Mouse (Mus musculus): Measurements from ENCODE around the gene B3gat3. TPM values are rescaled to one million over a fixed set of nuclear protein-coding genes. Genes with fewer than 3 reads are reported as not detected.

B3gat3 gene
- polyA plus RNA-seq, 1 experiment from 2014 or later = 37.8 TPM

DNA sequence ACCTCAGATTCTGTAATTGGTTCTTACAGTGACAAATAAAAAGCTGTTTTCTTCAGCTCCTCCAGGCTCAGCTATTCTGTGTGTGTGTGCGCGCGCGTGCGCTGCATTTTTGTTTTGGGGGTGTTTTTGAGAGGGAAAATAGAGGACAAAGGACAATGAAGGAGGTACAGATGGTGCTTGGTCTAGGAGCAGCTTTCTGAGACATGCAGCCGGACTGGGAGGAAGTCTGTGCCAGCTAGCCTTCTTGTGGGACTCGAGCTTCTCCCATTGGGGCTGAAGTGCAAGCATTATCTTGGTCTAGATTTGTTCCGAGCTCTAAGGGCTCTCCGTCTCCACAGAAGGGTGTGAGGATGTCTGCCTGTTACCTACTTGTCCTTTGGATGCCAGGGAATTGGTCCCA lies 32.1 kb downstream of the B3gat3 start:
- ATAC-seq (ENCODE audit: insufficient read depth) (no peak), DNase-seq (no peak)
- no peaks in the 10 kb centered on the region for H3K4me1 ChIP-seq (ENCODE audit: insufficient read depth)
- no peak overlapping the region for H3K27ac ChIP-seq (ENCODE audit: low read depth)
- H3K4me2 ChIP-seq = no peak overlapping the region
- WGBS = 89% methylated on average over 9 of the region's 9 CpGs
- H3K27me3 ChIP-seq (ENCODE audit: insufficient read depth, low read length) = no peaks in the 10 kb centered on the region
- no peak for TF ChIP-seq CTCF (IDR thresholded peaks at IDR 0.05; ENCODE audit: low read depth)
- H3K4me3 ChIP-seq (ENCODE audit: low read depth, low read length) = no peak overlapping the region
- H3K36me3 ChIP-seq (ENCODE audit: insufficient read depth) = peaks cover 75% of the 10 kb centered on the region
- no peaks in the 10 kb centered on the region for H3K9me3 ChIP-seq (ENCODE audit: low read depth, low read length)
- no peak overlapping the region for H3K9ac ChIP-seq

DNA sequence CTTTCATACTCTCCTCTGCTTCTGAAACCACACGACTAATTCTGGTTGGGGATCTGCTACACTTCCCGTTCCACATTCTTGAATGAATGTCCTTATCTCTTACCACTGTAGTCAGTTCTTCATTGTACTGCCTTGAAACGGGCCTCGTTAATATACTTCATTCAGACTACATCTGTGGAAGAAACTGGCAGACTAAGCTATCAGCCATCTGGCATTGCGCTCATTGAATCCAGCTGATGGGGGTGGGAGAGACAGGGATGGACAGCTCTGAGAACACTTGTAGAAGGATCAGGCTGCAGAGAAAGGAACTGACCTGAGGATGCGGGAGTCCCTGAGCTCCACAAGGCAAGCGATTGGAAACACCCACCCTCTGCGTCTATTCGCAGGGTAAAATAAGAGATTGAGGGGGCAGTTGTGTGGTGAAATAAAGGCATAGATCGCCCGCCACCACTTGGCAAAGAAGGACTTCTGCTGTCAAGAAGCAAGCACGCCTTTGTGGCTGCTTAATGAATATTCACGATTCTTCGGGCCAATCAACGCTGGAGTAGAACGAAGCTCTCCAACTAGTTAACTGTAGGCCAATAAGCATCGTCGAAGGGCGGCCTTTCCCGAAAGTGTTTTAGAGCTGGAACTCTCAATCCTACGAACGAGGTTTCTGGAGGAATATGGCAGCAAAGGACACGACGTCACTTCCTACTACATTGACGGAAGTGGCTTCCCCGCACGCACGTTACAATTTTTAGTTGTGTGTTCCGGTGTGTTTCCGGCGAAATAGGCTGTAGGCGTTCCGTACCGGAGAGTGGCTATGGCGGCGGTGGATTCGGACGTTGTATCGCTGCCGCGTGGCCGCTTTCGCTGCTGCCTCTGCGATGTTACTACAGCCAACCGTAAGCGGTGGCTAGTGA lies 33.2 kb downstream of the B3gat3 start, which contains the start of gene Tut1:
Gene Tut1 (plus strand): TSS at position 713 of the 905 bp plus-strand sequence.
- peak; percentile 100 for DNase-seq
- no peaks in the 10 kb centered on the region for H3K4me1 ChIP-seq (ENCODE audit: insufficient read depth)

DNA sequence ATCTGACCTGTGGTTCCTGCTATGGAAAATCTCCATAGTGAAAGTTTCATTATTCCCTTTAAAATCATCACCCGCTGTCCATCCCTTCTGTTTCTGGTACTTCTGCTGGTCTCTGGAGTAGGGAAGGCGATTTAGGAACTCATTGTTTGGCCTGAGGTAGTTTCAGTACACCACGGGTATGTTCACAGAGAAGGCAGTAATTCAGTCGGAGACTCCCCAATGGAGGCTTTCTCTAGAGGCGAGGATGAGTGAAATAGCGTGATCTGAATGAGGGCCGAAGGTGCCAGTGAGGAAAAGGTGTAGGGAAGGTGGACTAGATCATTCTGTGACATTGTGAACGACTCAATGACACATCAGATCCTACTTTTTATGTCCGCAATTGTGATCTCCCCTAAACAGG lies 34.0 kb downstream of the B3gat3 start:
- H3K36me3 ChIP-seq (ENCODE audit: insufficient read depth) = peaks cover 72% of the 10 kb centered on the region
- WGBS = 6% methylated on average over 9 of the region's 9 CpGs

More for the DNA sequence above, 33.2 kb downstream of the B3gat3 start, which contains the start of gene Tut1:
- H3K9me3 ChIP-seq (ENCODE audit: low read depth, low read length) = no peaks in the 10 kb centered on the region
- H3K9ac ChIP-seq = peak within 1 kb of the TSS; percentile 85
- H3K4me2 ChIP-seq = peak within 1 kb of the TSS; percentile 84
- WGBS = 3% methylated on average over 46 of the region's 46 CpGs
- no peak for TF ChIP-seq CTCF (IDR thresholded peaks at IDR 0.05; ENCODE audit: low read depth)
- H3K4me3 ChIP-seq (ENCODE audit: low read depth, low read length) = peak within 1 kb of the TSS; percentile 83
- peak within 1 kb of the TSS; percentile 62 for H3K27ac ChIP-seq (ENCODE audit: low read depth)
- peak; percentile 95 for ATAC-seq (ENCODE audit: insufficient read depth)
- H3K27me3 ChIP-seq (ENCODE audit: insufficient read depth, low read length) = no peaks in the 10 kb centered on the region
- H3K36me3 ChIP-seq (ENCODE audit: insufficient read depth) = peaks cover 72% of the 10 kb centered on the region

DNA sequence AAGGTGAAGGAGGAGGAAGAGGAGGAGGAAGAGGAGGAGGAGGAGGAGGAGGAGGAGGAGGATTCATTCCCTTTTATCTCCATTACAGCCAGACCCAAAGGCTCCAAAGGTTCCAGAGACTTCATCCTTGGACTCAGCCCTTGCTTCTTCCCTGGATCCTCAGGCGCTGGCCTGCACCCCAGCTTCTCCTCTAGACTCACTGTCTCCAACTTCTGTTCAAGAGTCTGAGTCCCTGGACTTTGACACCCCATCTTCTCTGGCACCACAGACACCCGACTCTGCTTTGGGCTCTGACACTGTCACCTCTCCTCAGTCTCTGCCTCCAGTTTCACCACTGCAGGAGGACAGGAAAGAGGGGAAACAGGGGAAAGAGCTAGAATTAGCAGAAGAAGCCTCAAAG lies 42.1 kb downstream of the B3gat3 start:
- no peaks in the 10 kb centered on the region for H3K27me3 ChIP-seq (ENCODE audit: insufficient read depth, low read length)
- 95% methylated on average over 2 of the region's 2 CpGs for WGBS
- peaks cover 80% of the 10 kb centered on the region for H3K36me3 ChIP-seq (ENCODE audit: insufficient read depth)
- no peaks in the 10 kb centered on the region for H3K4me1 ChIP-seq (ENCODE audit: insufficient read depth)
- H3K27ac ChIP-seq (ENCODE audit: low read depth) = no peak overlapping the region
- no peak for TF ChIP-seq CTCF (IDR thresholded peaks at IDR 0.05; ENCODE audit: low read depth)
- H3K4me2 ChIP-seq = no peak overlapping the region
- ATAC-seq (ENCODE audit: insufficient read depth) (no peak), DNase-seq (no peak)
- H3K9ac ChIP-seq = no peak overlapping the region
- no peaks in the 10 kb centered on the region for H3K9me3 ChIP-seq (ENCODE audit: low read depth, low read length)
- H3K4me3 ChIP-seq (ENCODE audit: low read depth, low read length) = no peak overlapping the region

More for the DNA sequence above, 34.0 kb downstream of the B3gat3 start:
- H3K9ac ChIP-seq = peak overlapping the region; percentile 85
- peak overlapping the region; percentile 62 for H3K27ac ChIP-seq (ENCODE audit: low read depth)
- H3K4me1 ChIP-seq (ENCODE audit: insufficient read depth) = no peaks in the 10 kb centered on the region
- H3K9me3 ChIP-seq (ENCODE audit: low read depth, low read length) = no peaks in the 10 kb centered on the region
- H3K4me2 ChIP-seq = peak overlapping the region; percentile 84
- ATAC-seq (ENCODE audit: insufficient read depth) = no peak
- DNase-seq = no peak
- TF ChIP-seq CTCF (IDR thresholded peaks at IDR 0.05; ENCODE audit: low read depth) = no peak
- H3K4me3 ChIP-seq (ENCODE audit: low read depth, low read length) = peak overlapping the region; percentile 83
- no peaks in the 10 kb centered on the region for H3K27me3 ChIP-seq (ENCODE audit: insufficient read depth, low read length)

DNA sequence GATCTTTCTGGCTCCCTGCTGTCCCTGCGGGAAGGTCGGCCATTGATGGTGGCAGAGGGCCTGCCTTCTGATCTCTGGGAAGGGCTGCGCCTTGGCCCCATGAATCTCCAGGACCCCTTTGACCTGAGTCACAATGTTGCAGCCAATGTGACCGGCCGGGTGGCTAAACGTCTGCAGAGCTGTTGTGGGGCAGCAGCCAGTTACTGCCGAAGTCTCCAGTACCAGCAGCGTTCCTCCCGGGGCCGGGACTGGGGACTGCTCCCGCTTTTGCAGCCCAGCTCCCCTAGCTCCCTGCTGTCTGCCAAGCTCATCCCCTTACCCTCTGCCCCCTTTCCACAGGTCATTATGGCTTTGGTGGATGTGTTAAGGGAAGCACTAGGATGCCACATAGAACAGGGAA lies 44.9 kb downstream of the B3gat3 start:
- WGBS = 85% methylated on average over 11 of the region's 11 CpGs
- Histone ChIP-seq H3K9ac (0 out of 2 replicates have a peak overlapping the region, but pooled peaks have one; percentile 62), H3K4me3 (ENCODE audit: low read depth, low read length) (no peak overlapping the region), H3K27ac (ENCODE audit: low read depth) (no peak overlapping the region; the same call in 1 of the 2 replicates), H3K9me3 (ENCODE audit: low read depth, low read length) (no peaks in the 10 kb centered on the region), H3K36me3 (ENCODE audit: insufficient read depth) (peaks cover 76% of the 10 kb centered on the region), H3K4me2 (no peak overlapping the region), H3K27me3 (ENCODE audit: insufficient read depth, low read length) (no peaks in the 10 kb centered on the region), H3K4me1 (ENCODE audit: insufficient read depth) (peaks cover 4% of the 10 kb centered on the region; the same call in 1 of the 2 replicates)
- TF ChIP-seq CTCF (IDR thresholded peaks at IDR 0.05; ENCODE audit: low read depth) = no peak
- no peak for DNase-seq
- no peak for ATAC-seq (ENCODE audit: insufficient read depth)

DNA sequence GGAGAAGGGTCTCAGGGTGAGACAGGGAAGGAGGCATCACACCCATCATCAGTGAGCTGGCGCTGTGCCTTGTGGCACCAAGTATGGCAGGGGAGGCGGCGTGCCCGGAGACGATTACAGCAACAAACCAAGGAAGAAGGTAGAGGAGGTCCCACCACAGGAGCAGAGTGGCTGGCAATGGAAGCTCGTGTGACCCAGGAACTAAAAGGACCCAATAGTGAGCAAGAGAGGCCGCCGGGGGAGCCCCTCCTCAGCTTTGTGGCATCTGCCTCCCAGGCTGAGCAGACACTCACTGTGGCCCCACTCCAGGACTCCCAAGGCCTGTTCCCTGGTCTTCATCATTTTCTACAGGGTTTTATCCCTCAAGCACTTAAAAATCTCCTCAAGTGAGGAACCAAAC lies 45.6 kb downstream of the B3gat3 start:
- Histone ChIP-seq H3K9me3 (ENCODE audit: low read depth, low read length) (no peaks in the 10 kb centered on the region), H3K4me1 (ENCODE audit: insufficient read depth) (peaks cover 4% of the 10 kb centered on the region; the same call in 1 of the 2 replicates), H3K36me3 (ENCODE audit: insufficient read depth) (peaks cover 76% of the 10 kb centered on the region), H3K27me3 (ENCODE audit: insufficient read depth, low read length) (no peaks in the 10 kb centered on the region), H3K4me2 (peak overlapping the region; percentile 75), H3K27ac (ENCODE audit: low read depth) (peak overlapping the region; percentile 92), H3K9ac (peak overlapping the region; percentile 62), H3K4me3 (ENCODE audit: low read depth, low read length) (peak overlapping the region; percentile 88)
- DNase-seq (no peak), ATAC-seq (ENCODE audit: insufficient read depth) (no peak)
- 67% methylated on average over 8 of the region's 8 CpGs for WGBS
- no peak for TF ChIP-seq CTCF (IDR thresholded peaks at IDR 0.05; ENCODE audit: low read depth)

DNA sequence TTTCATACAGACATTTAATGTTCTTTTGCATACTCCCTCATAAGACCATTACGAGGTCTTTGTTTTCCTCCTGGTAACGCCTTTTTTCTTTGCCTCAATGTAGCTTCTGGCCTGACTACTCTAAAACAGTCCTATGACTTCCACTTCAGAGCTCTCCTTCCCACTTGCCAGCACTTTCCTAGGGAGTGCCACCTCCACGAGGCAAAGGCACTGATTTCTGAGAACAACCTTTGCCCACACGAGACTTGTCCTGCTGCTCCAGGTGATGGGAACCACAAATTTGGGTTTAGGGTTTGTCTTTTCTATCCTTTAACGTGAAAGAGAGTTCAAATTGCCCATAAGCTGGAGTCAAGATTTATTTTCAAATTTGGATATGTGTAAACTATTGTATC lies 46.0 kb downstream of the B3gat3 start:
- no peak for TF ChIP-seq CTCF (IDR thresholded peaks at IDR 0.05; ENCODE audit: low read depth)
- ATAC-seq (ENCODE audit: insufficient read depth) (no peak), DNase-seq (no peak)
- WGBS = 27% methylated on average over 5 of the region's 5 CpGs
- H3K27ac ChIP-seq (ENCODE audit: low read depth) = peak overlapping the region; percentile 92
- H3K9me3 ChIP-seq (ENCODE audit: low read depth, low read length) = no peaks in the 10 kb centered on the region
- peaks cover 77% of the 10 kb centered on the region for H3K36me3 ChIP-seq (ENCODE audit: insufficient read depth)
- H3K4me1 ChIP-seq (ENCODE audit: insufficient read depth) = peaks cover 4% of the 10 kb centered on the region; the same call in 1 of the 2 replicates
- no peaks in the 10 kb centered on the region for H3K27me3 ChIP-seq (ENCODE audit: insufficient read depth, low read length)
- H3K4me2 ChIP-seq = peak overlapping the region; percentile 75
- H3K4me3 ChIP-seq (ENCODE audit: low read depth, low read length) = peak overlapping the region; percentile 88
- peak overlapping the region; percentile 62 for H3K9ac ChIP-seq
